Mouse (Mus musculus): ENCODE measurements at regions not wholly inside any gene's neighbourhood (a gene's known extent, or its start where the extent isn't known, plus 50 kb on each side); places are given as distances from the start of the nearest gene placed in this dataset.
"Not testable (repeated sequence)": the region's sequence is repeated elsewhere in the genome, so short reads cannot be mapped to it uniquely, and the experiment has no call there.

GRCm38 (mm10) chr1:184669173-184669572 is 63.2 kb downstream of the Hlx start:
- not testable (repeated sequence) for ATAC-seq (ENCODE audit: low TSS enrichment)

DNA sequence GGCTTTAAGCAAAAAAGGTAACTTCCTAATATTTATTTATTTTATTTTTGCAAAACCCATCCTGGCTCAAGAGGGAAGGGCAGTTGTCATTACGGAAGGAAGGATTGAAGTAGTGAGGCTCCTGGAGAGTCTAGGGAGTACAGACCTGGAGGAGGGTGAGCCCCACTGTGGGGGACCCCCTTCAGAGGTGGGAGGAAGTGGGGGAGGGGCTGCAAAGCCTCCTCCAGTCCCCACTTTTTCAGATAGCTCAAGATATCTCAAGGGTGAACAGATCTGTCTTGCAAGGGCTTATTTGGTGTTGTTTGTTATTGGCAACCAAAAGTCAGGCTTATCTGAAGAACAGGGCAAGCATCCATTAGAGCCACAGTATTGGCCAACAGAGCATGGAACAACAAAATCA is 64.0 kb downstream of the Hlx start:
- no peak for ATAC-seq (ENCODE audit: low TSS enrichment)

- no peak for ATAC-seq (ENCODE audit: low TSS enrichment)
Observed at GRCm38 (mm10) chr1:184668022-184668421, 64.4 kb downstream of the Hlx start.

DNA sequence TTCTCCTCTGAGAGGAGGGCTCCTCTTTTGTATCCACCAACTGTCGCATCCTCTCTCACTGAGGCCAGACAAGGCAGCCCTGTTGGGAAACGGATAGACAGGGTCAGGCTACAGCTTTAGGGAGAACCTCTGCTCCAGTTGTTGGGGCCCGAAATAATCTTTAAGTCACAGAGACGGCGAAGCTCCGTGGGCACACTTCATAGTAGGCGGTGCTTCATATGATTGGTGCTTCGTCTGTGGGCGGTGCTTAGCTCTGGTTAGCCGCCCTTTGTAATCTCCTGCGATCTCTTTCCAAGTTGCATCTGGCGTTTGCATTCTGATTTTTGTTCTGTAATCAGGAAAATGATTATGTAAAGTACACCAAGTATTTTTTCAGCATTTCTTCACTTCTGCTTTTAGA is 67.2 kb downstream of the Hlx start:
- no peak for ATAC-seq (ENCODE audit: low TSS enrichment)

DNA sequence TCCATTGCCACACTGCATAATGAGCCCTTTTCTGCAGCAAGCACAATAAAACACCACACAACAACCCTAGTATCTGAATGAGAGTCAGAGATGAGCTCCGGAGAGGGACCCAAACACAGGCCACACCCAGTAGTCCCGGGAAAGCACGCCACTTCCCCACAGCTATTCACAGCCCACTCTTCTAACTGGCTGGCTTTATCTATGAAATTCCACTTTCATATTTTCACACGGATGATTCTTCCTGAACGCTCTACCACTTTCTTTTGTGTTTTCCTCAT is 68.4 kb downstream of the Hlx start:
- no peak for ATAC-seq (ENCODE audit: low TSS enrichment)

DNA sequence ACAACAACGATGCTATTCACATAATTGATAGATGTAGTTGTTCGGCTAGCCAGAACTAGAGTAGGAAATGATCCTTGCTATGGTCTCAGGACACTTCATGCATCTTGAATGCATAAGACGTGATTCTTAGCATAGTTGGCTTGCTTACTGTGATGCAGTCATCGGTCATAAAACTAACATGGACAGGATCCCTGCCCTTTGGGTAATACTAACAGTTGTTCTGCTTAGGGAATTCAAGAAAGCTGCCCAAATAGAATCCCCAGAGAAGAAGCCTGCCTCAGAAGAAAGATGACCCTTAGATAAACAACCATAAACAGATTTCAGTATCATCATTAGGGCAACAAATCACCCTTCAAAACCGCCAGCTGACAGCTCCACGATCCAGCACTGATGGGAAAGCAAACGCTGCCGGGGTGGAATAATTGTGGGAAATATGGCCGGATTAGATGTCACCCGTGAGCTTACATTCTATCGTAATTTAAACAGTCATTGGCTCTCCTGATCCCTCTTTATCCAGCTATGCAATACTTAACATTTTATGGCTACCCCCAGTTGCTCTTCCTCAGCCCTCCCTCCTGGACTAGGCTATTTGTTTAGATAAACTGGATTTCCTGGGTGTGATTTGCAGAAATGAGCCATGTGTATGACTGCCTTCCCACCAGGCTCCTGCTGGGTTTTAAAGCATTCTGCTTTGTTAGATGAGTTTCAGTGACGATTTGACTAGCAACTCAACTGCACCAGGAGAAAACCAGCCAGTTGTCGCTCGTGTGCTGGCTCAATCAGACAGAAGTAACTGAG is 68.9 kb downstream of the Hlx start:
- no peak for ATAC-seq (ENCODE audit: low TSS enrichment)

GRCm38 (mm10) chr1:184650541-184651105 is 81.8 kb downstream of the Hlx start:
- ATAC-seq (ENCODE audit: low TSS enrichment) = peak; percentile 89

GRCm38 (mm10) chr1:184647920-184648540 is 84.4 kb downstream of the Hlx start:
- ATAC-seq (ENCODE audit: low TSS enrichment) = peak; percentile 68

- no peak for ATAC-seq (ENCODE audit: low TSS enrichment)
Observed at GRCm38 (mm10) chr1:184644767-184645598, 87.4 kb downstream of the Hlx start.

DNA sequence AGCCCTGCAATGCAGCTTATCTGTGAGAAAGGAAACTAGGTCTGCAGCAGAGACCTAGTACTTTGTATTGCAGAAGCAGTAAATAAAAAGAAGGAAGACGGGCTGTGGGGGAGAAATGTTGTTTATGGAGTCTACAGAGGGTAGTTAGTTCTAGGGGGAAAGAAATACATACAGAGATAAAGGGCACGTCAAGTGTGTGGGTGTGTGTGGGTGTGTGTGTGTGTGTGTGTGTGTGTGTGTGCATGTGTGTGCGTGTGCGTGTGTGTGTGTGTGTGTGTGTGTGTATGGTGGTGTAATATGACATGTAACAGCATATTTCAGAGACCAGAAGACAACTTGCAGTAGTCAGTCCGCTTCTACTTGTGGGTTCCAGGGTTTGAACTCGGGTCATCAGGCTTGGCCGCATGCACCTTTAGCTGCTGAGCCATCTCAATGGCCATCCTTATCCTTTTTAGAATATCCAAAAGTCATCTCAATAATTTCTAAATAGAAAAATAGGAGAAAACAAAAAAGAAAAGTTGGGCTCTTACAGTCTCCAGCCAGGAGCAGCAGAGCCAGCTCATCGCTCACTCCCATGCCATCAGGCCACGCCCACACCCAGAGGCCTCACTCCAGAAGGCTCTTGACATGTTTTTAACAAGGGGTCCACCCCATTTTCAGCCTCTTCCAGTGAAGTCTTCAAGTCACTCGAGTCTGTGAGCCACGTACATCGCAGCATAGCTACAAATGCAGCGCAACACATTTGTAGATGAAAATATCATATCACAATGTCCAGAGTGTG is 101.5 kb downstream of the Hlx start:
- ATAC-seq (ENCODE audit: low TSS enrichment) = no peak

DNA sequence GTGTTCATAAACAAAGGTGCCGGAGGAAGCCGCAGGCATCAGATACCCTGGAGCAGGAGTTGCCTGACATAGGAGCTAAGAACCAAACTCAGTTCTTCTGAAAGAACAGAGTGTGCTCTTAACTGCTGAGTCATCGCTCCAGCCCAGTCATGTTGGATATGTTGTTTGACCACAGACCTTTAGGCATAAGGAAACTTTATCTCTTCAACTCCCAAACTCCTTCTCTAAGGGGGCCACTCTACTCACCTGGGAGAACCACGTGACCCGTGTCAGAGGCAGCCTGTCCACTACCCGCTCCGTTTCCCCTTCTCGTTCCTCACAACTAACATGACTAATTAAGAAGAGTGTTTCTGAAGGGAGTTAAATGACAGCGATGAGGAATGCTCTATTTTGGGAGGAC is 103.2 kb downstream of the Hlx start:
- no peak; the same call in 1 of the 2 replicates for ATAC-seq (ENCODE audit: low TSS enrichment)

DNA sequence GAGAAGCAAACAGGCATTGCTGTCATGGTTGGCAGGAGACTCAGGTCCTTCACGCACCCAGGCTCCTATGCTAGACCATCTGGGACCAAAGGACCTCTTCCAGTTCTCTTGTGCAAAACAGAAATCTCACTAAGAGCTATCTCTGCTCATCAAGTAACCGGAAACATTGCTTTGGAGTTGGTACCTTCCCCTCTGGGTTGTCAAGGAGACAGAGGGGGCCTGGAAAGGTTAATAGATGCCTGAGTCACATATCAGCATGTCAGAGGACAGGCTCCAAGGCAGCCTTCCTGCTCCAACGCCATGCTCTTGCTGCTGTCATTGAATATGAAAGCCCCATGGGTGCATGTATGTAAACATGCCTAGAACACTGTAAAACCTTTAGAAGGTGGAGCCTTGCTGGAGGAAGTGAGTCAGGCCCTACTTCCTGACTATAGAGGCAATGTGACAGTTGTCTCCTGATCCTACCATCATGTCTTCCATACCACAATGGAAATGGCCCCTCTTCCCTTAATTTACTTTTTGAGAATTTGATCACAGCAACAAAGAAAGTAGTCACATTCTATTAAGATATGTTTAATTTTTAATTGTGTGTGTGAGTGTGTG is 103.8 kb downstream of the Hlx start:
- ATAC-seq (ENCODE audit: low TSS enrichment) = no peak

DNA sequence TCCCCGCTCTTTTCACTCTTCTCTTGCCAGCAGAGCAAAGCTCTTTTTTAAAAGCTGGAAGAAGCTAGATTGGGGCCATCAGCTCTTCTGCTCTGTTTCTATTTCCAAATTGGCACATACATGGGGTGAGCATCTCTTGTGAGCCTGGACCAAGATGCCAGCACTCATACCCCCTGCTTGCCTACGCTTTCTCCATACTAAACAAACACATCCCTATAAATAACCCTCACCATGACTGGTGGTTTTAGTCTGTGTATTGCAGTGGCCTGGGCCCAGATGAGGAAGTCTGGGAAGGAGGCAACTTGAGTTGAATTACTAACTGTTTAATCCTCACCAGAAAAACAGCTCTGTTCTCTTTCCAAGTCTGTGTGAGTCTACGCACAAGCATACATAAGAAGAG is 110.0 kb downstream of the Hlx start:
- ATAC-seq (ENCODE audit: low TSS enrichment) = no peak

- ATAC-seq (ENCODE audit: low TSS enrichment) = no peak
Observed at GRCm38 (mm10) chr1:184621950-184622349, 110.5 kb downstream of the Hlx start.

DNA sequence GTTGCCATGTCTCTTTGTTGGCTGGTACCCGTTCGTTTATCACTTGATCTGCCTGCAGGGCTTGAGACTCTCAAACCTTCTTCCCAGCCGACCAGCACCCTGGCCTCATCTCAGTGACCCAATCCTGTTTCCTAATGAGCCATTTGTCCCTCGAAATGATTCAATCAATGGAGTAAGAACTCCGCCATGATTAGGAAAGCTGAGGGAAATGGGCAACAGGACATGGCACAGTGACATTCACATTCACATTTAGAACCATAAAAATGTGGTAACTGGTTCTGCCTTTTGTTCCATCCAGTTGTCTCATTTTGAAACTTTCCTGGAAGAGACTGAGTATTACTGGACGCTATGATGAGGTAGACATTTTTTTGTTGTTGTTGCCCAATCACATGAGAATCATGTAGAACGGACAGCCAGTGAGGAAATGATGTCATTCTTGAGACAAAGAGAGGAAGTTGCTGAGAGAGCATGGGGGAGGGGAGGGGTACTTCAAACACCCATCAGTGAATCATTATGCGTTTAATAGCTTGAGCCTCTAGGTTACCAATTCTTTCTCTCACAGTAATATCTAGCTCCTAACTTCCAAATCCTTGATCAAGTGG is 114.5 kb downstream of the Hlx start:
- no peak for ATAC-seq (ENCODE audit: low TSS enrichment)

- no peak for ATAC-seq (ENCODE audit: low TSS enrichment)
Observed at GRCm38 (mm10) chr1:184615991-184616390, 116.4 kb downstream of the Hlx start.

GRCm38 (mm10) chr1:184614699-184615415 is 117.6 kb downstream of the Hlx start:
- ATAC-seq (ENCODE audit: low TSS enrichment) = no peak

DNA sequence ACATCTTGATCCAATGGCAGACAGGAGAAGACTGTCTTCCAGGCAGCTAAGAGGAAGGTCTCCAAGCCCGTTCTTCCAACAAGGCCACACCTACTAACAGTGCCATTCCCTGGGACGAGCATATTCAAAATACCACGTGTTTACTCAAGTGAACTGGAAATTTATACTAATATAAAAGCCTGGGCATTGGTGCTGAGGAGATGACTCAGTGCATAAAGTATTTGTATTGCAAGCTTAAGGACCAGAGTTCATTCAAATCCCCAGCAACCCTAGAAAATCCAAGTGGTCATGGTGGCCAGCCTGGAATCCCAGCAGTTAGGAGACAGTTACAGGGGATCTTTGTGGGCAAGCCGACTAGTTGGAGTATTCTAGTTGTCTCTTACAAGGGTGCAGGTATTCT is 119.5 kb downstream of the Hlx start:
- ATAC-seq (ENCODE audit: low TSS enrichment) = no peak

DNA sequence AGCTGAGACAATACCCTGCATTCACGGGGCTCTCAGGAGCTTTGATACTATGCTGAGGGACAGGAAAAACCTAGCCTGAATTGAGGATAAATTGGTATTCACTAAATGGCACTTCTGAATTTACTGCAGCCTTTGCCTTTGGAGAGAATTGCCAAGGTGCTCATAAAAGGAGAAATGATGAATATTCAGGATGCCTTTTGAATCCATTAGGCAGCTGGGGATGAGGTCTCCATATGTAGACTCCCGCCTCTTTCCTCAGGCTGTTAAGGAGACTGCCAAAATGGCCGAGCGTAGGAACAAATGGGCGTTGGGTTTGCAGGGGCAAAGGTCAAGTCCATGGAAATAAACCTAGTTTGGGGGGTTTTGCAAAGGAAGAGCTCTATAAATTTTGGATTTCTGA is 123.5 kb downstream of the Hlx start:
- ATAC-seq (ENCODE audit: low TSS enrichment) = peak; percentile 65

- ATAC-seq (ENCODE audit: low TSS enrichment) = no peak
Observed at GRCm38 (mm10) chr1:184608338-184608737, 124.1 kb downstream of the Hlx start.

Data from frontal cortex, adult (tissue).